Mouse (Mus musculus): ENCODE data around the gene Nfkbid. TPM values are rescaled to one million over a fixed set of nuclear protein-coding genes. Genes with fewer than 3 reads are reported as not detected.

Nfkbid gene
- polyA plus RNA-seq, 1 experiment: 0.36 TPM

DNA sequence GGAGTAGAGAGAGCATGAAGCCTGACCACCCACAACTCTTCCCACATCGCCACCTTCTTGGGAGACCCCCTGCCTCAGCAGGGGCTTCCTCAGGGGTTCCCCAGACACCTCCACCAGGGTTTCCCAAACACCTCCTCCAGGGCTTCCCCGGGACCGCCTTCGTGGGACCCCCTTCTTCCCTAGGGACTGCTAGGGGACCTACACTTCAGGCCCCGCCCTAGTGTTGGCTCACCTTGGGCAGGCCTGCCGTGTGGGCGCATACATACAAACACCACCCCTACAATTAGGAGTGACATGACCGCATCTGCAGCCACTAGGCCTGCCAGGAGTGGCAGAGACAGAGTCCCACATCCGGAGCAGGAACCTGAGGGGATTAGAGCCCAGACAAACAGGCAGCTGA, 3.7 kb upstream of the Nfkbid start:
- TF ChIP-seq POLR2A (IDR thresholded peaks at IDR 0.05; ENCODE audit: control insufficient read depth, low read depth, low read length) (no peak), CTCF (IDR thresholded peaks at IDR 0.05; ENCODE audit: control insufficient read depth, insufficient read depth, insufficient replicate concordance, low read depth, low read length) (no peak)
- H3K36me3 ChIP-seq (ENCODE audit: control insufficient read depth, insufficient read depth, low read length): no peaks in the 10 kb centered on the region
- peaks cover 17% of the 10 kb centered on the region for H3K4me1 ChIP-seq (ENCODE audit: control insufficient read depth, insufficient read depth, low read length)
- no peak overlapping the region for H3K4me3 ChIP-seq (ENCODE audit: control insufficient read depth, low read depth, low read length)
- H3K27me3 ChIP-seq (ENCODE audit: control insufficient read depth, insufficient read depth, low read length): no peaks in the 10 kb centered on the region
- no peak overlapping the region for H3K27ac ChIP-seq (ENCODE audit: control insufficient read depth, insufficient read depth, low read depth, low read length)

DNA sequence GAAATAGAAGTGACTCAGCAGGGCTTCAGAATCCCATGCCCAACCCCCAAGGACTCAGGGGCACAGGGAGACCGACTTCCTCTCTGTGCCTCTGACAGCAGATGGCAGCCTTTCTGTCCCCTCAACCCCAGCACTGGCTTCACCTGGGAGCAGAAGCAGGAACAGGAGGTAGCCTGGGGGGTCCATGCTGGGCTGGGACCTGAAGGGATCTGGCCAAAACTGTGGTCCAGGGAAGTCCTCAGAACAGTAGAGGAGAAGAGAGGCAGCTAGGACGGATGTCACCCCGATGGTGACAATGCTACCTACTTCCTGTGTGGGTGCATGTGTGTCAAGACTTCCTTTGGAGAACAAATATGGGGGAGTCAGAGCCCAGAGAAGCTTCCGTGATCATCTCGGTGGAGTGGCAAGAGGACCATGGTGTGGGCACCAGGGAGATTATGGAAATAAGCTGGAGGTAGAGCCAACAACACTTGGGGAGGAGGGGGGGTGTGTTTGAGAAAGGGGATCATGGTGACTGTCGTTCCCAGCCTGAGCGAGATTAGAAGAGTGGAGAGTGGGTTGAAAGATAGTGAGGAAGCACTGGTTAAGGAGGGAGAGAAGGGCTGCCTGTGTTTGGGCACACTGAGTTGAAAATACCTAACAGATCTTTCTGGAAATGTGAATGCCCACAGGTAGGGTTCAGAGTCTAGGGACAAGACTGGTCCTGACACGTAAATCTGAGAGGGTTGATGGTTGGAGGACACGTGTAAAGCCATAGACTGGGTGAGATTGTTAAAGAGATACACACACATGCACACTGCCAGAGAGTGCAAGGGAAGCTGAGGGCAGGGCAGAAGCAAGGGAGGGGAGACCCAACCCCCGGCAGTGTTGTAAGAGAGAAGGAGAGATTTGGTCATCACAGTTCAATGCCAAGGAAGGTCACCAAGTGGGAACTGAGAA, 1.7 kb upstream of the Nfkbid start, which contains the start of gene Hcst:
Gene Hcst, minus strand, starts transcription at position 294 of the 939 bp plus-strand sequence.
- no peaks in the 10 kb centered on the region for H3K36me3 ChIP-seq (ENCODE audit: control insufficient read depth, insufficient read depth, low read length)
- TF ChIP-seq CTCF (IDR thresholded peaks at IDR 0.05; ENCODE audit: control insufficient read depth, insufficient read depth, insufficient replicate concordance, low read depth, low read length): no peak
- TF ChIP-seq POLR2A (IDR thresholded peaks at IDR 0.05; ENCODE audit: control insufficient read depth, low read depth, low read length): no peak
- H3K27ac ChIP-seq (ENCODE audit: control insufficient read depth, insufficient read depth, low read depth, low read length): no peak within 1 kb of the TSS
- H3K27me3 ChIP-seq (ENCODE audit: control insufficient read depth, insufficient read depth, low read length): no peaks in the 10 kb centered on the region
- H3K4me3 ChIP-seq (ENCODE audit: control insufficient read depth, low read depth, low read length): no peak within 1 kb of the TSS
- peaks cover 19% of the 10 kb centered on the region for H3K4me1 ChIP-seq (ENCODE audit: control insufficient read depth, insufficient read depth, low read length)

DNA sequence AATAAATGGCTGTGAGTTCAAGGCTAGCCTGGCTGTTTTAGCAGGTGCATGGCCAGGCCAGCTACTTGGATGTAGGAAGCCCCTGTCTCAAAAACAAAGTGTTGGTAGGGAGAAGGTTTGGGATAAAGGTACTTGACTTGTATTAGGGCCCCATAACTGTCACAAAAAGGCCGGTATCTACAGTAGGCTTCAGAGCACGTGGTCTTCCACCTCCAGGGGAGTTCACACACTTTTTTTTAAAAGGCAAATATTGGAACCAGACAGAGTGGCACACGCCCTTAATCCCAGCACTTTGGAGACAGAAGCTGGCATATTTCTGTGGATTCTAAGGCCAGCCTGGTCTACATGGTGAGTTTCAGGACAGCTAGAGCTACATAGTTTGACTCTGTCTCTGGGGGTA, 859 bp upstream of the Nfkbid start:
- Histone ChIP-seq H3K27ac (ENCODE audit: control insufficient read depth, insufficient read depth, low read depth, low read length) (no peak overlapping the region), H3K4me3 (ENCODE audit: control insufficient read depth, low read depth, low read length) (no peak overlapping the region), H3K27me3 (ENCODE audit: control insufficient read depth, insufficient read depth, low read length) (no peaks in the 10 kb centered on the region), H3K4me1 (ENCODE audit: control insufficient read depth, insufficient read depth, low read length) (peaks cover 19% of the 10 kb centered on the region), H3K36me3 (ENCODE audit: control insufficient read depth, insufficient read depth, low read length) (no peaks in the 10 kb centered on the region)
- TF ChIP-seq POLR2A (IDR thresholded peaks at IDR 0.05; ENCODE audit: control insufficient read depth, low read depth, low read length) (no peak), CTCF (IDR thresholded peaks at IDR 0.05; ENCODE audit: control insufficient read depth, insufficient read depth, insufficient replicate concordance, low read depth, low read length) (no peak)

DNA sequence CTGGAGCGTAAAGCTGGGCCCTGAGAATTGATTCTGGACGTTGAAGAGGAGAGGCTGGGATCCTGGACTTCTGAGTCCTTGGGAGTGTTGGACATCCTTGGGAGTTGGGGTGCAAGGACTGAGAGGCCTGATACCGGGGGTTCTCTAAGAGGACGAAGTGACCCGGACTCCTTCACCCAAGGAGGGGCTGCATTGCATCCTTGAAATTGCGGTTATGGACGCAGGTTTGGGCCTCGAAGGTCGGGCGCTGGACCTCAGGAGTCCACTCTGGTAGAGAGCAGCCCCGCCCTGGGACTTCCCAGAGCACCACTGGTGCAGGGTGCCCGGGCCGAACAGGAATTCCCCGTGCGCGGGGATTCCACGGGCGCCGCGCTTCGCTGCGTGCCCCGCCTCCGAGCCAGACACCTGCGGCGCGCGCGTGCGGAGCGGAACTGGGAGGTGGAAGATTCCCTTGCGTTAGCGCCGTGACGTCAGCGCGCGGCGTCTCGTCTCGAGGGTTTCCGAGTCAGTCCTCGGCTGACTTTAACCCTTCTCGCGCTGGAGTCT, 431 bp downstream of the Nfkbid start:
- no peaks in the 10 kb centered on the region for H3K27me3 ChIP-seq (ENCODE audit: control insufficient read depth, insufficient read depth, low read length)
- TF ChIP-seq CTCF (IDR thresholded peaks at IDR 0.05; ENCODE audit: control insufficient read depth, insufficient read depth, insufficient replicate concordance, low read depth, low read length) (no peak), POLR2A (IDR thresholded peaks at IDR 0.05; ENCODE audit: control insufficient read depth, low read depth, low read length) (no peak)
- peak overlapping the region; percentile 38 for H3K4me3 ChIP-seq (ENCODE audit: control insufficient read depth, low read depth, low read length)
- 0 out of 2 replicates have a peak overlapping the region, but pooled peaks have one; percentile 33 for H3K27ac ChIP-seq (ENCODE audit: control insufficient read depth, insufficient read depth, low read depth, low read length)
- H3K36me3 ChIP-seq (ENCODE audit: control insufficient read depth, insufficient read depth, low read length): no peaks in the 10 kb centered on the region
- peaks cover 19% of the 10 kb centered on the region for H3K4me1 ChIP-seq (ENCODE audit: control insufficient read depth, insufficient read depth, low read length)

DNA sequence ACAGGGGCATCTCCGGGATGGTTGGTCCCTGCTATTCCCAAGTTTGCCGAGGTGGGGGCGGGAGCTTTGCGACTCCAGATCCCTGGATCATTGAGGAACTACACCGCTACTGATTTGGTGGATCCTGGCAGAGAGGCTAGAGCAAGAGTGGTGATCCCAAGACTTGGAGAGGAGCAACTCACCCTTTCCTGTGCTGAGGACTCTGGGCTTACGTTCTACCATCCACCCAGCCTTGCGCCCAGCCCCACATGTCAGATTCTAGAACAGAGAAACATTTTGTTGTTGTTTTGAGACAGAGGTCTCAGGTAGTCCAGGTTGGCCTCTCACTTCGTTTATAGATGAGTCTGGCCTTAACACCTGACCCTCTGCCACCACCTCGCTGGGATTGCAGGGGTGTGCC, 1.0 kb downstream of the Nfkbid start:
- no peak for TF ChIP-seq CTCF (IDR thresholded peaks at IDR 0.05; ENCODE audit: control insufficient read depth, insufficient read depth, insufficient replicate concordance, low read depth, low read length)
- no peak for TF ChIP-seq POLR2A (IDR thresholded peaks at IDR 0.05; ENCODE audit: control insufficient read depth, low read depth, low read length)
- Histone ChIP-seq H3K4me3 (ENCODE audit: control insufficient read depth, low read depth, low read length) (peak overlapping the region; percentile 38), H3K27me3 (ENCODE audit: control insufficient read depth, insufficient read depth, low read length) (no peaks in the 10 kb centered on the region), H3K27ac (ENCODE audit: control insufficient read depth, insufficient read depth, low read depth, low read length) (no peak overlapping the region), H3K4me1 (ENCODE audit: control insufficient read depth, insufficient read depth, low read length) (peaks cover 19% of the 10 kb centered on the region), H3K36me3 (ENCODE audit: control insufficient read depth, insufficient read depth, low read length) (no peaks in the 10 kb centered on the region)

DNA sequence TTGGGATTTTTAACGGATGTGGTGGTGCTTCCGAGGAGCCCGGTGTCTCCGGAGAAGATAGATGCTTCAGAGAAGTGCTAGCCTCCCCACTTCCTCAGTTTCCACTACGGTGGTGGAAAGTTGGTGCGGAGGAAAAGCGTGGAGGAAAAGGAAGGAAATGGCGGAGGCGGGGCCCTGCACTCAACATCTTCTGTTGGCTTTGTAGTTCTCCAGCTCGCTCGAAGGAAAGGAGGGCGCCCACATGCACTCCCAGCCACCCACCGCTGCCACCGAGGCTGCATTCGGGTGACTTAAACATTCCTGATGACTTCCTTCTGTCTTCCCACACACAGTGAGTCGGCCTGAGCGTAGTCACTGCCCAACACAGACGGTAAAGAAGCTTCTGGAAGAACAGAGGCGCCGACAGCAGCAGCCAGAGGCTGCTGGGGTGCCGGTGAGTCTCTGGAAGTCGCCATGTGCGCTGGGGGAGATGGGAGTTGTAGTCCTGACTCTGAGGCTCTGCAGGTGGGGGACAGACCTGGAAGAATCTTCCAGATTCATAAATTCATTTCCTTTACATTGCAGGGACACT, 1.6 kb downstream of the Nfkbid start:
- Histone ChIP-seq H3K36me3 (ENCODE audit: control insufficient read depth, insufficient read depth, low read length) (no peaks in the 10 kb centered on the region), H3K4me3 (ENCODE audit: control insufficient read depth, low read depth, low read length) (no peak overlapping the region), H3K27me3 (ENCODE audit: control insufficient read depth, insufficient read depth, low read length) (no peaks in the 10 kb centered on the region), H3K27ac (ENCODE audit: control insufficient read depth, insufficient read depth, low read depth, low read length) (no peak overlapping the region), H3K4me1 (ENCODE audit: control insufficient read depth, insufficient read depth, low read length) (peaks cover 17% of the 10 kb centered on the region)
- TF ChIP-seq CTCF (IDR thresholded peaks at IDR 0.05; ENCODE audit: control insufficient read depth, insufficient read depth, insufficient replicate concordance, low read depth, low read length): no peak
- TF ChIP-seq POLR2A (IDR thresholded peaks at IDR 0.05; ENCODE audit: control insufficient read depth, low read depth, low read length): no peak

DNA sequence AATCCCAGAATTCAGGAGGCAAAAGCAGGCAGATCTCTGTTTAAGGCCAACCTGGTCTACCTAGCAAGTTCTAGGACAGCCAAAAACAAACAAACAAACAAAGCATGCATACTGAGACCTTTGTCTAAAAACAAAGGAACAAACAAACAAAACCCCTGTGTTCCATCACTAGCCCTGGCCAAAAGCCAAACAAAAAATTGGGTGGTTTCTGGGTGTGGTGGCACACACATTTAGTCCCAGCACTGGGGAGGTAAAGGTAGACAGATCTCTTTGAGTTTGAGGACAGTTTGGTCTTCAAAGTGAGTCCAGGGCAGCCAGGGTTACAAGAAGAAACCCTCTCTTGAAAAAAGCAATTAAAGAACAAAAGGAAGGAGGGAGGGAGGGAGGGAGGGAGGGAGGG, 7.8 kb downstream of the Nfkbid start:
- H3K27me3 ChIP-seq (ENCODE audit: control insufficient read depth, insufficient read depth, low read length): no peaks in the 10 kb centered on the region
- no peak for TF ChIP-seq CTCF (IDR thresholded peaks at IDR 0.05; ENCODE audit: control insufficient read depth, insufficient read depth, insufficient replicate concordance, low read depth, low read length)
- TF ChIP-seq POLR2A (IDR thresholded peaks at IDR 0.05; ENCODE audit: control insufficient read depth, low read depth, low read length): no peak
- H3K4me1 ChIP-seq (ENCODE audit: control insufficient read depth, insufficient read depth, low read length): no peaks in the 10 kb centered on the region
- H3K36me3 ChIP-seq (ENCODE audit: control insufficient read depth, insufficient read depth, low read length): no peaks in the 10 kb centered on the region
- no peak overlapping the region for H3K4me3 ChIP-seq (ENCODE audit: control insufficient read depth, low read depth, low read length)
- H3K27ac ChIP-seq (ENCODE audit: control insufficient read depth, insufficient read depth, low read depth, low read length): no peak overlapping the region

All from testis, adult 2 months (tissue).